16 mouse cellular contexts compared by ENCODE assay signal in the genomic region with DNA sequence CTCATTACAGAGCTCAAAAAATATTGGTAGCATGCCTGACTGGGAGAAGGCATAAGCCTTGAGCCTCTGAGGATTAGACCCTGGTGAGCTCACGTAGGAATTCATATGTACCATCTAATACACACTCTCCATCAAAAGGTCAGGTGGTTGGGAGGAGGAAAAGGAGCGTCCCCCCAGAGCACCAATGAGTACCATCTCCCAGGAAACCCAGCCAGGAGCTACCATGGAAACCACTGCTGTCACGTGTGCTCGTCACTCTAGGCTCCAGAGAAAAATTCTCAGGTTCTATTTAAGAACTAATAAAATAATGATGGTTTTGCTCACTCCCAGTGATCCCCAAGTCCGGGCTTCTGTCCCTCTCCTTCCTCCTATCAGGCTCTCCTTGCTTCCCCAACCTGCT. TPM values are rescaled to one million over a fixed set of nuclear protein-coding genes. Genes with fewer than 3 reads are reported as not detected.
DNase-seq lines count a peak whose midpoint lies in the region; ATAC-seq lines count a peak whose summit lies in the region.
"Had no signal": no experiment of that assay in that cellular context is flagged by ENCODE, and none has a peak within 500 bp of the region (broad histone marks: within the 10 kb centered on the region; RNA-seq: fewer than 3 reads in every experiment).

No protein-coding gene starts in this region.

- peak overlapping the region; percentile 57 for H3K4me2 ChIP-seq in midbrain, embryonic 13.5 days (replicated peaks)
- H3K4me2 ChIP-seq in midbrain, embryonic 11.5 days = no peak overlapping the region
- peak overlapping the region; percentile 55 for H3K4me2 ChIP-seq in hindbrain, embryonic 14.5 days (replicated peaks)
- H3K4me2 ChIP-seq in kidney, embryonic 15.5 days = no peak overlapping the region
- H3K4me2 ChIP-seq: embryonic facial prominence, embryonic 13.5 days had no signal

- ATAC-seq in midbrain, embryonic 13.5 days = peak; percentile 68
- ATAC-seq in midbrain, embryonic 11.5 days (ENCODE audit: low FRiP score) = no peak
- no peak for ATAC-seq in hindbrain, embryonic 14.5 days (ENCODE audit: low FRiP score)
- no peak for ATAC-seq in kidney, embryonic 15.5 days (replicated peaks; ENCODE audit: low FRiP score)
- ATAC-seq: Patski had no signal

- H3K4me1 ChIP-seq in midbrain, embryonic 13.5 days (replicated peaks) = peaks cover 51% of the 10 kb centered on the region
- peaks cover 9% of the 10 kb centered on the region for H3K4me1 ChIP-seq in midbrain, embryonic 11.5 days (ENCODE audit: control insufficient read depth, insufficient read depth, low read length)
- H3K4me1 ChIP-seq in hindbrain, embryonic 14.5 days (replicated peaks; ENCODE audit: control insufficient read depth, insufficient read depth, low read length) = peaks cover 23% of the 10 kb centered on the region
- H3K4me1 ChIP-seq in kidney, embryonic 15.5 days = peaks cover 3% of the 10 kb centered on the region; the same call in 1 of the 2 replicates

- H3K27ac ChIP-seq in midbrain, embryonic 13.5 days = peak overlapping the region; percentile 89
- H3K27ac ChIP-seq in midbrain, embryonic 11.5 days (ENCODE audit: low read depth, low read length) = no peak overlapping the region
- H3K27ac ChIP-seq in hindbrain, embryonic 14.5 days = peak overlapping the region; percentile 89
- no peak overlapping the region for H3K27ac ChIP-seq in kidney, embryonic 15.5 days
- H3K27ac ChIP-seq: embryonic facial prominence, embryonic 13.5 days; liver, embryonic 14.5 days had no signal

- no peak for DNase-seq in midbrain, embryonic 11.5 days (ENCODE audit: low spot score, missing footprints)
- peak; percentile 29 for DNase-seq in hindbrain, embryonic 14.5 days (ENCODE audit: low spot score)
- peak; percentile 42 to 72 for DNase-seq in layer of hippocampus, postnatal 14 days (ENCODE audit: low spot score in 2 of 2)
- peak; percentile 36 for DNase-seq in right cerebral cortex, postnatal 14 days
- no peak for DNase-seq in kidney, postnatal 4 days
- no peak for DNase-seq in ovary, adult 18-20 months (ENCODE audit: low spot score)
- DNase-seq: heart, adult 18-20 months; heart, postnatal 10 days; kidney, adult 18-20 months; lung, postnatal 14 days had no signal

- 0 out of 2 replicates have a peak overlapping the region, but pooled peaks have one; percentile 24 for H3K9ac ChIP-seq in midbrain, embryonic 13.5 days (replicated peaks)
- no peak overlapping the region for H3K9ac ChIP-seq in midbrain, embryonic 11.5 days (ENCODE audit: low read length)
- H3K9ac ChIP-seq in hindbrain, embryonic 14.5 days = peak overlapping the region; percentile 42; the same call in 1 of the 2 replicates
- no peak overlapping the region for H3K9ac ChIP-seq in kidney, embryonic 15.5 days
- H3K9ac ChIP-seq: embryonic facial prominence, embryonic 13.5 days; liver, embryonic 14.5 days had no signal

- no peaks in the 10 kb centered on the region for H3K9me3 ChIP-seq in midbrain, embryonic 13.5 days
- no peaks in the 10 kb centered on the region for H3K9me3 ChIP-seq in midbrain, embryonic 11.5 days (ENCODE audit: control insufficient read depth, low read length)
- H3K9me3 ChIP-seq in hindbrain, embryonic 14.5 days (ENCODE audit: control insufficient read depth, low read length) = no peaks in the 10 kb centered on the region
- H3K9me3 ChIP-seq in kidney, embryonic 15.5 days (replicated peaks) = no peaks in the 10 kb centered on the region
- H3K9me3 ChIP-seq: embryonic facial prominence, embryonic 13.5 days had no signal

- WGBS in midbrain, embryonic 13.5 days = 30% methylated on average over 5 of the region's 5 CpGs
- 56% methylated on average over 5 of the region's 5 CpGs for WGBS in midbrain, embryonic 11.5 days
- 33% methylated on average over 5 of the region's 5 CpGs for WGBS in hindbrain, embryonic 14.5 days
- 70% methylated on average over 5 of the region's 5 CpGs for WGBS in kidney, embryonic 15.5 days

- H3K36me3 ChIP-seq in midbrain, embryonic 13.5 days = no peaks in the 10 kb centered on the region
- no peaks in the 10 kb centered on the region for H3K36me3 ChIP-seq in midbrain, embryonic 11.5 days (ENCODE audit: control insufficient read depth, insufficient read depth, low read length)
- peaks cover 13% of the 10 kb centered on the region for H3K36me3 ChIP-seq in hindbrain, embryonic 14.5 days (replicated peaks; ENCODE audit: control insufficient read depth, insufficient read depth)
- H3K36me3 ChIP-seq in kidney, embryonic 15.5 days = no peaks in the 10 kb centered on the region
- H3K36me3 ChIP-seq: embryonic facial prominence, embryonic 13.5 days had no signal

- H3K27me3 ChIP-seq in midbrain, embryonic 13.5 days = peaks cover 40% of the 10 kb centered on the region
- peaks cover 7% of the 10 kb centered on the region; the same call in 1 of the 2 replicates for H3K27me3 ChIP-seq in midbrain, embryonic 11.5 days (ENCODE audit: control insufficient read depth, insufficient read depth, low read length)
- no peaks in the 10 kb centered on the region for H3K27me3 ChIP-seq in hindbrain, embryonic 14.5 days (ENCODE audit: control insufficient read depth, insufficient read depth, low read length)
- H3K27me3 ChIP-seq in kidney, embryonic 15.5 days = peaks cover 36% of the 10 kb centered on the region

- no peak overlapping the region for H3K4me3 ChIP-seq in midbrain, embryonic 13.5 days (replicated peaks)
- no peak overlapping the region for H3K4me3 ChIP-seq in midbrain, embryonic 11.5 days (ENCODE audit: low read depth, low read length)
- H3K4me3 ChIP-seq in hindbrain, embryonic 14.5 days (replicated peaks; ENCODE audit: low read length) = no peak overlapping the region
- no peak overlapping the region for H3K4me3 ChIP-seq in kidney, embryonic 15.5 days (replicated peaks)
- H3K4me3 ChIP-seq: embryonic facial prominence, embryonic 13.5 days had no signal

RNA-seq across cellular contexts. Expression of gene Celf6, which starts 10.5 kb away (rescaled TPM):
- 37.3 and 46.4 TPM in 2 replicates for polyA plus RNA-seq in midbrain, embryonic 13.5 days (2015; fragmentation: Nextera tagmentation; extraction: Ambion mirVana)
- 8.5 and 8.7 TPM in 2 replicates for polyA plus RNA-seq in midbrain, embryonic 11.5 days (2014; fragmentation: Nextera tagmentation; extraction: Ambion mirVana)
- 35.8 and 36.0 TPM in 2 replicates for polyA plus RNA-seq in hindbrain, embryonic 14.5 days (2014; fragmentation: Nextera tagmentation; extraction: Ambion mirVana)
- total RNA-seq in layer of hippocampus, postnatal 14 days (2021) = 10 to 100 TPM; 26.7 to 33.8 TPM
- polyA plus RNA-seq in kidney, embryonic 15.5 days (2015; fragmentation: Nextera tagmentation; extraction: Ambion mirVana) = 0.69 and 2.5 TPM in 2 replicates
- total RNA-seq: CH12.LX; heart, adult 18-20 months; heart, postnatal 10 days had no signal
- polyA plus RNA-seq: Patski had no signal

RNA-seq across cellular contexts. Expression of gene Parp6, which starts 28.8 kb away (rescaled TPM):
- 186 and 195 TPM in 2 replicates for polyA plus RNA-seq in midbrain, embryonic 13.5 days (2015; fragmentation: Nextera tagmentation; extraction: Ambion mirVana)
- 90.8 and 91.7 TPM in 2 replicates for polyA plus RNA-seq in midbrain, embryonic 11.5 days (2014; fragmentation: Nextera tagmentation; extraction: Ambion mirVana)
- 216 and 219 TPM in 2 replicates for polyA plus RNA-seq in hindbrain, embryonic 14.5 days (2014; fragmentation: Nextera tagmentation; extraction: Ambion mirVana)
- total RNA-seq in layer of hippocampus, postnatal 14 days (2021) = 100 to 1,000 TPM; 155 to 171 TPM
- polyA plus RNA-seq in kidney, embryonic 15.5 days (2015; fragmentation: Nextera tagmentation; extraction: Ambion mirVana) = 22.9 and 27.6 TPM in 2 replicates

RNA-seq across cellular contexts. Expression of gene Tmem202, which starts 48.6 kb away (rescaled TPM):
- polyA plus RNA-seq in midbrain, embryonic 13.5 days (2015; fragmentation: Nextera tagmentation; extraction: Ambion mirVana) = 0.55 and 0.74 TPM in 2 replicates
- polyA plus RNA-seq in midbrain, embryonic 11.5 days (2014; fragmentation: Nextera tagmentation; extraction: Ambion mirVana) = 0.19 TPM in 1 of 2 replicates, not detected in the other
- 0.91 and 0.96 TPM in 2 replicates for polyA plus RNA-seq in hindbrain, embryonic 14.5 days (2014; fragmentation: Nextera tagmentation; extraction: Ambion mirVana)
- 1 to 10 TPM; 2.4 to 2.7 TPM for total RNA-seq in layer of hippocampus, postnatal 14 days (2021)
- polyA plus RNA-seq in kidney, embryonic 15.5 days (2015; fragmentation: Nextera tagmentation; extraction: Ambion mirVana) = 0.26 TPM in 1 of 2 replicates, not detected in the other
- polyA plus RNA-seq: embryonic facial prominence, embryonic 13.5 days had no signal

RNA-seq across cellular contexts. Expression of gene Hexa, which starts 48.9 kb away (rescaled TPM):
- polyA plus RNA-seq in midbrain, embryonic 13.5 days (2015; fragmentation: Nextera tagmentation; extraction: Ambion mirVana) = 49.9 and 50.6 TPM in 2 replicates
- 50.7 and 53.3 TPM in 2 replicates for polyA plus RNA-seq in midbrain, embryonic 11.5 days (2014; fragmentation: Nextera tagmentation; extraction: Ambion mirVana)
- 66.6 and 67.2 TPM in 2 replicates for polyA plus RNA-seq in hindbrain, embryonic 14.5 days (2014; fragmentation: Nextera tagmentation; extraction: Ambion mirVana)
- 10 to 100 TPM; 32.6 to 39.1 TPM for total RNA-seq in layer of hippocampus, postnatal 14 days (2021)
- polyA plus RNA-seq in kidney, embryonic 15.5 days (2015; fragmentation: Nextera tagmentation; extraction: Ambion mirVana) = 58.9 and 67.1 TPM in 2 replicates

Comparison
In these comparisons a context has a peak if more than half of its experiments do, and no peak if none do; other contexts are left out.
1. H3K27ac ChIP-seq: peak in midbrain, embryonic 13.5 days (single experiment) and hindbrain, embryonic 14.5 days (single experiment); none in midbrain, embryonic 11.5 days (single experiment) and kidney, embryonic 15.5 days (single experiment).
2. H3K4me2 ChIP-seq: peak in midbrain, embryonic 13.5 days (single experiment) and hindbrain, embryonic 14.5 days (single experiment); none in midbrain, embryonic 11.5 days (single experiment) and kidney, embryonic 15.5 days (single experiment).
3. H3K9ac ChIP-seq: peak in midbrain, embryonic 13.5 days (single experiment) and hindbrain, embryonic 14.5 days (single experiment); none in midbrain, embryonic 11.5 days (single experiment) and kidney, embryonic 15.5 days (single experiment).
4. DNase-seq: peak in hindbrain, embryonic 14.5 days (single experiment), layer of hippocampus, postnatal 14 days (2 of 2) and right cerebral cortex, postnatal 14 days (single experiment); none in midbrain, embryonic 11.5 days (single experiment), kidney, postnatal 4 days (0 of 2) and ovary, adult 18-20 months (single experiment).